Mouse (Mus musculus) gastrocnemius, postnatal 14 days (tissue): ENCODE measurements around the gene Arfrp1. TPM values are rescaled to one million over a fixed set of nuclear protein-coding genes. Genes with fewer than 3 reads are reported as not detected.

Source experiments
- DNase-seq: peaks from one replicate; pipeline ENCODE4 v3.0.0; 2021; ENCODE audit warnings: mixed read lengths
- intact Hi-C: fragments of 180-260 bp; cut with DNase I; formaldehyde crosslinking; loops from one replicate; pipeline ENCODE4 v1.15.1; 2025; ENCODE audit warnings: low total_unique reads
- total RNA-seq, 2 experiments: library from RNA; stranded (reverse); gene quantifications; 2 replicates each; pipeline ENCODE4 v1.2.3; 2021

Arfrp1 gene
- total RNA-seq, 2 experiments from 2014 or later: 21.0 to 21.8 TPM

GRCm38 (mm10) chr2:181313344-181314079 is 51.7 kb downstream of the Arfrp1 start:
- intact Hi-C loops: no loop called here
- DNase-seq: peak; percentile 11

GRCm38 (mm10) chr2:181313006-181313343 is 52.2 kb downstream of the Arfrp1 start:
- intact Hi-C loops: no loop called here
- no peak for DNase-seq

- intact Hi-C loops: no loop called here
These were observed 52.8 kb downstream of the Arfrp1 start for GRCm38 (mm10) chr2:181312435-181312834.

More at GRCm38 (mm10) chr2:181312435-181312834, 52.8 kb downstream of the Arfrp1 start:
- no peak for DNase-seq

Other genes with a start within 250 kb of the Arfrp1 start
- under 1 TPM; 0.07 to 0.16 TPM for gene Kcnq2, start 230.1 kb downstream of the Arfrp1 start, total RNA-seq
- 1,000 to 10,000 TPM; 2,249 to 2,405 TPM for gene Eef1a2, start 208.4 kb downstream of the Arfrp1 start, total RNA-seq
- 10 to 100 TPM; 52.9 to 58.5 TPM for gene Ppdpf, start 178.2 kb downstream of the Arfrp1 start, total RNA-seq
- gene Ptk6, start 162.6 kb downstream of the Arfrp1 start, total RNA-seq: not detected
- gene Srms, start 152.2 kb downstream of the Arfrp1 start, total RNA-seq: under 1 TPM; 0.10 to 0.18 TPM
- not detected for gene Fndc11, start 145.4 kb downstream of the Arfrp1 start, total RNA-seq
- gene Helz2, start 123.4 kb downstream of the Arfrp1 start, total RNA-seq: 1 to 10 TPM; 2.9 to 3.0 TPM
- gene Gmeb2, start 77.4 kb downstream of the Arfrp1 start, total RNA-seq: 1 to 10 TPM; 6.6 to 6.8 TPM
- gene Stmn3, start 50.9 kb downstream of the Arfrp1 start, total RNA-seq: under 1 TPM in 1 of 2 experiments, not detected in 1; 0.27 TPM
- 10 to 100 TPM; 14.2 to 15.5 TPM for gene Rtel1, start 45.7 kb downstream of the Arfrp1 start, total RNA-seq
- gene Zgpat, start 476 bp downstream of the Arfrp1 start, total RNA-seq: 10 to 100 TPM; 12.5 to 14.3 TPM
- gene Lime1, start 14.7 kb upstream of the Arfrp1 start, total RNA-seq: 1 to 10 TPM; 4.4 to 4.6 TPM
- 1 to 10 TPM; 5.3 to 5.7 TPM for gene Zbtb46, start 94.0 kb upstream of the Arfrp1 start, total RNA-seq
- not detected for gene Abhd16b, start 127.8 kb upstream of the Arfrp1 start, total RNA-seq
- gene Tpd52l2, start 131.7 kb upstream of the Arfrp1 start, total RNA-seq: 10 to 100 TPM; 58.7 to 59.4 TPM
- 10 to 100 TPM; 47.8 to 51.8 TPM for gene Dnajc5, start 155.1 kb upstream of the Arfrp1 start, total RNA-seq
- 10 to 100 TPM; 28.8 to 29.7 TPM for gene Uckl1, start 219.5 kb upstream of the Arfrp1 start, total RNA-seq
- 10 to 100 TPM; 28.0 to 30.1 TPM for gene Prpf6, start 226.5 kb upstream of the Arfrp1 start, total RNA-seq
- 10 to 100 TPM; 20.5 to 20.9 TPM for gene Zfp512b, start 227.4 kb upstream of the Arfrp1 start, total RNA-seq
- gene Samd10, start 233.8 kb upstream of the Arfrp1 start, total RNA-seq: under 1 TPM; 0.78 to 0.84 TPM